26 mouse cellular contexts compared by ENCODE assay signal in genomic region chr1:138162638-138163037, GRCm38 (mm10). TPM values are rescaled to one million over a fixed set of nuclear protein-coding genes. Genes with fewer than 3 reads are reported as not detected.
A peak's percentile ranks its signal among the peaks of the same experiment; 100 is the strongest.
DNase-seq lines count a peak whose midpoint lies in the region; ATAC-seq lines count a peak whose summit lies in the region.
"Had no signal": no experiment of that assay in that cellular context is flagged by ENCODE, and none has a peak within 500 bp of the region (broad histone marks: within the 10 kb centered on the region; RNA-seq: fewer than 3 reads in every experiment).

No protein-coding gene starts in this region.

- H3K4me3 ChIP-seq in midbrain, embryonic 11.5 days (ENCODE audit: low read depth, low read length): no peak overlapping the region
- H3K4me3 ChIP-seq in midbrain, embryonic 16.5 days (ENCODE audit: low read depth, low read length): no peak overlapping the region
- no peak overlapping the region for H3K4me3 ChIP-seq in hindbrain, embryonic 16.5 days (ENCODE audit: low read length)
- H3K4me3 ChIP-seq: embryonic facial prominence, embryonic 12.5 days; forebrain, embryonic 12.5 days; hindbrain, embryonic 15.5 days; left cerebral cortex, adult 2 months; limb, embryonic 15.5 days; midbrain, embryonic 15.5 days; myocyte had no signal

- DNase-seq in midbrain, embryonic 11.5 days (ENCODE audit: low spot score, missing footprints): peak; percentile 31
- no peak for DNase-seq in Muller cell, postnatal 12 days (ENCODE audit: inconsistent ontology term)
- DNase-seq in right cerebral cortex, postnatal 4 days: no peak
- DNase-seq: adrenal gland, postnatal 36 days; cerebellum, postnatal 14 days; gastrocnemius, postnatal 36 days; heart, postnatal 36 days; kidney, adult 11 months; layer of hippocampus, adult 9-11 months; left cerebral cortex, postnatal 4 days; lung, embryonic 14.5 days; right cerebral cortex, adult 18-20 months had no signal

- 94% methylated on average over 8 of the region's 8 CpGs for WGBS in midbrain, embryonic 11.5 days
- 88% methylated on average over 8 of the region's 8 CpGs for WGBS in midbrain, embryonic 16.5 days
- 90% methylated on average over 8 of the region's 8 CpGs for WGBS in hindbrain, embryonic 16.5 days

- H3K4me1 ChIP-seq in midbrain, embryonic 11.5 days (ENCODE audit: control insufficient read depth, insufficient read depth, low read length): no peaks in the 10 kb centered on the region
- H3K4me1 ChIP-seq in midbrain, embryonic 16.5 days (ENCODE audit: control insufficient read depth, insufficient read depth, low read length): no peaks in the 10 kb centered on the region
- H3K4me1 ChIP-seq in hindbrain, embryonic 16.5 days (ENCODE audit: control insufficient read depth, insufficient read depth, low read depth, low read length): no peaks in the 10 kb centered on the region
- H3K4me1 ChIP-seq: embryonic facial prominence, embryonic 12.5 days; forebrain, embryonic 12.5 days; hindbrain, embryonic 15.5 days; limb, embryonic 15.5 days; midbrain, embryonic 15.5 days had no signal

- no peak overlapping the region for H3K27ac ChIP-seq in midbrain, embryonic 11.5 days (ENCODE audit: low read depth, low read length)
- no peak overlapping the region for H3K27ac ChIP-seq in midbrain, embryonic 16.5 days (ENCODE audit: low read length)
- H3K27ac ChIP-seq in hindbrain, embryonic 16.5 days (ENCODE audit: low read depth, low read length): no peak overlapping the region
- H3K27ac ChIP-seq: embryonic facial prominence, embryonic 12.5 days; forebrain, embryonic 12.5 days; hindbrain, embryonic 15.5 days; kidney, postnatal 0 days; left cerebral cortex, adult 2 months; limb, embryonic 15.5 days; liver, embryonic 14.5 days; midbrain, embryonic 15.5 days had no signal

- H3K9me3 ChIP-seq in midbrain, embryonic 11.5 days (ENCODE audit: control insufficient read depth, low read length): no peaks in the 10 kb centered on the region
- H3K9me3 ChIP-seq in midbrain, embryonic 16.5 days (replicated peaks; ENCODE audit: control insufficient read depth, low read length, poor library complexity, severe bottlenecking): no peaks in the 10 kb centered on the region
- H3K9me3 ChIP-seq in hindbrain, embryonic 16.5 days (ENCODE audit: control insufficient read depth, low read length): no peaks in the 10 kb centered on the region
- H3K9me3 ChIP-seq: embryonic facial prominence, embryonic 12.5 days; forebrain, embryonic 12.5 days; hindbrain, embryonic 15.5 days; limb, embryonic 15.5 days; midbrain, embryonic 15.5 days had no signal

- H3K36me3 ChIP-seq in midbrain, embryonic 11.5 days (ENCODE audit: control insufficient read depth, insufficient read depth, low read length): no peaks in the 10 kb centered on the region
- H3K36me3 ChIP-seq in midbrain, embryonic 16.5 days (ENCODE audit: control insufficient read depth, insufficient read depth, low read length): no peaks in the 10 kb centered on the region
- no peaks in the 10 kb centered on the region for H3K36me3 ChIP-seq in hindbrain, embryonic 16.5 days (ENCODE audit: control insufficient read depth, insufficient read depth, low read length)
- H3K36me3 ChIP-seq: embryonic facial prominence, embryonic 12.5 days; forebrain, embryonic 12.5 days; hindbrain, embryonic 15.5 days; limb, embryonic 15.5 days; midbrain, embryonic 15.5 days had no signal

- no peak overlapping the region for H3K9ac ChIP-seq in midbrain, embryonic 11.5 days (ENCODE audit: low read length)
- H3K9ac ChIP-seq in midbrain, embryonic 16.5 days (ENCODE audit: low read depth, low read length): no peak overlapping the region
- H3K9ac ChIP-seq in hindbrain, embryonic 16.5 days (ENCODE audit: low read depth, low read length): no peak overlapping the region
- H3K9ac ChIP-seq: embryonic facial prominence, embryonic 12.5 days; forebrain, embryonic 12.5 days; hindbrain, embryonic 15.5 days; limb, embryonic 15.5 days; liver, embryonic 14.5 days; lung, embryonic 14.5 days; midbrain, embryonic 15.5 days had no signal

- H3K27me3 ChIP-seq in midbrain, embryonic 11.5 days (ENCODE audit: control insufficient read depth, insufficient read depth, low read length): no peaks in the 10 kb centered on the region
- no peaks in the 10 kb centered on the region for H3K27me3 ChIP-seq in midbrain, embryonic 16.5 days (ENCODE audit: control insufficient read depth, insufficient read depth, low read depth, low read length)
- no peaks in the 10 kb centered on the region for H3K27me3 ChIP-seq in hindbrain, embryonic 16.5 days (replicated peaks; ENCODE audit: control insufficient read depth, insufficient read depth, low read length)
- H3K27me3 ChIP-seq: embryonic facial prominence, embryonic 12.5 days; forebrain, embryonic 12.5 days; hindbrain, embryonic 15.5 days; limb, embryonic 15.5 days; midbrain, embryonic 15.5 days had no signal

- H3K4me2 ChIP-seq in midbrain, embryonic 11.5 days: no peak overlapping the region
- no peak overlapping the region for H3K4me2 ChIP-seq in midbrain, embryonic 16.5 days (ENCODE audit: low read length)
- no peak overlapping the region for H3K4me2 ChIP-seq in hindbrain, embryonic 16.5 days (ENCODE audit: low read length)
- H3K4me2 ChIP-seq: embryonic facial prominence, embryonic 12.5 days; forebrain, embryonic 12.5 days; hindbrain, embryonic 15.5 days; limb, embryonic 15.5 days; lung, embryonic 14.5 days; midbrain, embryonic 15.5 days had no signal

- ATAC-seq in midbrain, embryonic 11.5 days (ENCODE audit: low FRiP score): no peak
- no peak for ATAC-seq in midbrain, embryonic 16.5 days
- ATAC-seq in CD4-positive, CD25-positive, alpha-beta regulatory T cell, adult 4 months: peak; percentile 69
- ATAC-seq in common myeloid progenitor, adult 5-6 weeks (replicated peaks; ENCODE audit: low read depth, poor library complexity, severe bottlenecking): peak; percentile 63
- ATAC-seq in megakaryocyte progenitor cell, adult 5-6 weeks (replicated peaks; ENCODE audit: poor library complexity): peak; percentile 29
- no peak for ATAC-seq in hindbrain, embryonic 16.5 days
- ATAC-seq: midbrain, embryonic 15.5 days had no signal

RNA-seq across cellular contexts. Expression of gene Ptprc, which starts 12.9 kb away (rescaled TPM):
- polyA plus RNA-seq in midbrain, embryonic 11.5 days (2014; fragmentation: Nextera tagmentation; extraction: Ambion mirVana): 0.98 and 2.0 TPM in 2 replicates
- polyA plus RNA-seq in midbrain, embryonic 16.5 days (2015; fragmentation: Nextera tagmentation; extraction: Ambion mirVana): 0.56 and 0.59 TPM in 2 replicates
- 1,000 to 10,000 TPM; 1,419 to 1,542 TPM for polyA plus RNA-seq in CD4-positive, CD25-positive, alpha-beta regulatory T cell, adult 4 months (2017; shearing (Covaris generic))
- 219 and 223 TPM in 2 replicates for total RNA-seq in common myeloid progenitor, adult 5-6 weeks (2017)
- 125 and 141 TPM in 2 replicates for total RNA-seq in megakaryocyte progenitor cell, adult 5-6 weeks (2015)
- 142 and 173 TPM in 2 replicates for total RNA-seq in megakaryocyte progenitor cell, adult 5-6 weeks (2017)
- polyA plus RNA-seq in hindbrain, embryonic 16.5 days (2015; fragmentation: Nextera tagmentation; extraction: Ambion mirVana): 1.2 and 1.3 TPM in 2 replicates
- polyA plus RNA-seq: myocyte had no signal

Comparison
In these comparisons a context has a peak if more than half of its experiments do, and no peak if none do; other contexts are left out.
1. ATAC-seq: peak in CD4-positive, CD25-positive, alpha-beta regulatory T cell, adult 4 months (single experiment), common myeloid progenitor, adult 5-6 weeks (single experiment) and megakaryocyte progenitor cell, adult 5-6 weeks (single experiment); none in midbrain, embryonic 11.5 days (single experiment), midbrain, embryonic 16.5 days (single experiment) and hindbrain, embryonic 16.5 days (single experiment).
2. RNA of gene Ptprc, which starts 12.9 kb away (polyA plus RNA-seq): 1,419 to 1,542 TPM in CD4-positive, CD25-positive, alpha-beta regulatory T cell, adult 4 months; 1.2 to 1.3 TPM in hindbrain, embryonic 16.5 days, 0.98 to 2.0 TPM in midbrain, embryonic 11.5 days and 0.56 to 0.59 TPM in midbrain, embryonic 16.5 days; every median in the first group is over 100 times any median in the second.